Mouse (Mus musculus) testis, adult 2 months (tissue): ENCODE data around the gene Zxdc.

ENCODE experiments used
- CTCF ChIP-seq: fragments of 200-500 bp; IDR thresholded peaks from 2 replicates; pipeline ENCODE4 v1.5.1; 2012; ENCODE audit warnings: low read depth, mild to moderate bottlenecking, inconsistent platforms, low read length, moderate library complexity; ENCODE audit not compliant: control insufficient read depth, insufficient read depth, insufficient replicate concordance
- POLR2A ChIP-seq: fragments of 200-500 bp; IDR thresholded peaks from 2 replicates; pipeline ENCODE4 v1.6.1; 2012; ENCODE audit warnings: low read depth, mild to moderate bottlenecking, inconsistent platforms, low read length, moderate library complexity; ENCODE audit not compliant: control insufficient read depth

DNA sequence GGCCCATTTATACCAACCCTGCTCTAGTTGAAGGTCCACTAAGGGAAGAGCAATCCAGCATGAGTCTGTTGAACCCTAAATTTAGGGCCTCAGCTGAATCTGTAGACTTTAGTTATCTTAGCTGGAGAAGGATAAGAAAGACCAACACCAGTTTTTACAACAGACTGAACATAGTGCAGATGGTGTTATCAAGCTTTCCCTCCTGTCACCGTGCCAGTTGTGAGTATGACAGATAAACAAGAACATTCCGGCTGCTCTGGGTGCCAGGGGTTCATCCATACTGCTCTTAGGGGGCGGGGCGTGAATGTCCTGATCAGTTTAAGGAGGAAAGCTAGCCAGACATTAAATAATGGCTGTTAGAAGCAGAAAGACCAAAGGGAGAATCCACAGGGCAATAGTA lies 5.4 kb downstream of the Zxdc start:
- TF ChIP-seq CTCF (no peak), POLR2A (no peak)
